19 mouse cellular contexts compared by ENCODE assay signal in the genomic region with DNA sequence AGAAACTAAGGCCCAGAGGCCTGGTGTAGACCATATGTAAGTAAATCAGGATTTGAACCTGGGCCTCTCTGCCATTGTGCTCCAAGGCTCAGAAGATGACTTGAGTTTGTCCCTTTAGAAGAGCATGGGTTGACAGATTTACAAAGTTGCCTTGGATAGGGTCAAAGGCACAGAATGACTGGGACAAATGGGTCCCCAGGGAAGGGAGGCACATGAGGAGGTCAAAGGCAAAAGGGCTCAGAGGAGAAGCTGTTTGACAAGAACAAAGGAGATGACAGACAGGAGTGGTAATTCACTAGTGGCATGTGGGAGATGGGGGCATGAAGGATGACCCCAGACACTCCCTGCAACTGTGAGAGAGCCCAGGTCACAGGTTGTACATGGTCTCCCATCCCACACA.
"Had no signal": no experiment of that assay in that cellular context is flagged by ENCODE, and none has a peak within 500 bp of the region (broad histone marks: within the 10 kb centered on the region; RNA-seq: fewer than 3 reads in every experiment).

No protein-coding gene starts in this region.

- H3K4me3 ChIP-seq: limb, embryonic 12.5 days; limb, embryonic 15.5 days; lung, embryonic 15.5 days; midbrain, embryonic 12.5 days; midbrain, embryonic 15.5 days; neural tube, embryonic 13.5 days; stomach, embryonic 15.5 days had no signal

- DNase-seq: kidney, adult 18-20 months; kidney, adult 9 months; kidney, postnatal 14 days; kidney, postnatal 4 days; left cerebral cortex, postnatal 4 days; liver, postnatal 0 days; lung, postnatal 14 days; lung, postnatal 4 days; right cerebral cortex, adult 18-20 months; right cerebral cortex, postnatal 14 days; spleen, adult 18-20 months; thymus, postnatal 25 days had no signal

- H3K4me1 ChIP-seq: midbrain, embryonic 12.5 days; midbrain, embryonic 15.5 days had no signal
